Mouse (Mus musculus): Measurements from ENCODE around the gene H2afy2. TPM values are rescaled to one million over a fixed set of nuclear protein-coding genes. Genes with fewer than 3 reads are reported as not detected.

Gene H2afy2
- total RNA-seq, 1 experiment = 18.7 TPM

- H3K36me3 ChIP-seq (ENCODE audit: control insufficient read depth, insufficient read depth, low read length, poor library complexity, severe bottlenecking) = no peaks in the 10 kb centered on the region
- DNase-seq (ENCODE audit: low read depth, low spot score) = no peak
- TF ChIP-seq ZC3H11A (IDR thresholded peaks at IDR 0.05; ENCODE audit: borderline replicate concordance, low read depth, low read length) = no peak
- no peak for TF ChIP-seq ZNF384 (IDR thresholded peaks at IDR 0.05; ENCODE audit: low read depth, low read length)
- TF ChIP-seq MAFK (IDR thresholded peaks at IDR 0.05; ENCODE audit: insufficient read depth, low read depth, low read length) = no peak
- no peak for TF ChIP-seq CHD2 (IDR thresholded peaks at IDR 0.05; ENCODE audit: low read depth, low read length)
- no peak for TF ChIP-seq HCFC1 (IDR thresholded peaks at IDR 0.05; ENCODE audit: borderline replicate concordance, insufficient read depth, low read length)
- no peak overlapping the region for H3K4me3 ChIP-seq (ENCODE audit: insufficient read depth in 1 of 2, low read depth in 1 of 2, low read length in 2 of 2, poor library complexity in 1 of 2, severe bottlenecking in 1 of 2)
- H3K27ac ChIP-seq (ENCODE audit: insufficient read depth, low read depth, low read length, poor library complexity, severe bottlenecking) = no peak overlapping the region
- H3K9ac ChIP-seq (ENCODE audit: insufficient read depth, low read depth, low read length, poor library complexity, severe bottlenecking) = no peak overlapping the region
- no peaks in the 10 kb centered on the region for H3K9me3 ChIP-seq (ENCODE audit: control insufficient read depth, insufficient read depth, low read depth, low read length)
- in situ Hi-C loops (cut with MboI; ENCODE audit: low sequenced_read_pairs in 2 of 2, unreplicated experiment in 2 of 2) = no loop called here
- 0 out of 4 replicates have a peak, but pooled peaks cover 0 to 4% of the 10 kb centered on the region in 2 experiments for H3K4me1 ChIP-seq (ENCODE audit: control insufficient read depth in 2 of 2, insufficient read depth in 2 of 2, low read length in 2 of 2, poor library complexity in 1 of 2)
These were observed 24.1 kb downstream of the H2afy2 start for GRCm38 (mm10) chr10:61759869-61760268.

GRCm38 (mm10) chr10:61758904-61759303 is 25.0 kb downstream of the H2afy2 start:
- no peak for TF ChIP-seq ZC3H11A (IDR thresholded peaks at IDR 0.05; ENCODE audit: borderline replicate concordance, low read depth, low read length)
- TF ChIP-seq CHD2 (IDR thresholded peaks at IDR 0.05; ENCODE audit: low read depth, low read length) = no peak
- TF ChIP-seq MAFK (IDR thresholded peaks at IDR 0.05; ENCODE audit: insufficient read depth, low read depth, low read length) = no peak
- in situ Hi-C loops (cut with MboI; ENCODE audit: low sequenced_read_pairs in 2 of 2, unreplicated experiment in 2 of 2) = no loop called here
- H3K36me3 ChIP-seq (ENCODE audit: control insufficient read depth, insufficient read depth, low read length, poor library complexity, severe bottlenecking) = no peaks in the 10 kb centered on the region
- no peak for DNase-seq (ENCODE audit: low read depth, low spot score)
- no peak overlapping the region for H3K4me3 ChIP-seq (ENCODE audit: insufficient read depth in 1 of 2, low read depth in 1 of 2, low read length in 2 of 2, poor library complexity in 1 of 2, severe bottlenecking in 1 of 2)
- 0 out of 4 replicates have a peak, but pooled peaks cover 0 to 4% of the 10 kb centered on the region in 2 experiments for H3K4me1 ChIP-seq (ENCODE audit: control insufficient read depth in 2 of 2, insufficient read depth in 2 of 2, low read length in 2 of 2, poor library complexity in 1 of 2)
- no peak overlapping the region for H3K9ac ChIP-seq (ENCODE audit: insufficient read depth, low read depth, low read length, poor library complexity, severe bottlenecking)
- H3K9me3 ChIP-seq (ENCODE audit: control insufficient read depth, insufficient read depth, low read depth, low read length) = no peaks in the 10 kb centered on the region
- H3K27ac ChIP-seq (ENCODE audit: insufficient read depth, low read depth, low read length, poor library complexity, severe bottlenecking) = no peak overlapping the region

GRCm38 (mm10) chr10:61757022-61757421 is 26.9 kb downstream of the H2afy2 start:
- Histone ChIP-seq H3K9ac (ENCODE audit: insufficient read depth, low read depth, low read length, poor library complexity, severe bottlenecking) (no peak overlapping the region), H3K4me3 (ENCODE audit: insufficient read depth in 1 of 2, low read depth in 1 of 2, low read length in 2 of 2, poor library complexity in 1 of 2, severe bottlenecking in 1 of 2) (no peak overlapping the region), H3K4me1 (ENCODE audit: control insufficient read depth in 2 of 2, insufficient read depth in 2 of 2, low read length in 2 of 2, poor library complexity in 1 of 2) (peaks cover 0 to 8% of the 10 kb centered on the region in 2 experiments; a peak in 1 of 4 replicates), H3K9me3 (ENCODE audit: control insufficient read depth, insufficient read depth, low read depth, low read length) (no peaks in the 10 kb centered on the region), H3K36me3 (ENCODE audit: control insufficient read depth, insufficient read depth, low read length, poor library complexity, severe bottlenecking) (no peaks in the 10 kb centered on the region), H3K27ac (ENCODE audit: insufficient read depth, low read depth, low read length, poor library complexity, severe bottlenecking) (no peak overlapping the region)
- DNase-seq (ENCODE audit: low read depth, low spot score) = no peak
- in situ Hi-C loops (cut with MboI; ENCODE audit: low sequenced_read_pairs in 2 of 2, unreplicated experiment in 2 of 2) = no loop called here
- TF ChIP-seq ZNF384 (IDR thresholded peaks at IDR 0.05; ENCODE audit: low read depth, low read length) (no peak), ZC3H11A (IDR thresholded peaks at IDR 0.05; ENCODE audit: borderline replicate concordance, low read depth, low read length) (no peak), HCFC1 (IDR thresholded peaks at IDR 0.05; ENCODE audit: borderline replicate concordance, insufficient read depth, low read length) (no peak), CHD2 (IDR thresholded peaks at IDR 0.05; ENCODE audit: low read depth, low read length) (no peak), MAFK (IDR thresholded peaks at IDR 0.05; ENCODE audit: insufficient read depth, low read depth, low read length) (no peak)

DNA sequence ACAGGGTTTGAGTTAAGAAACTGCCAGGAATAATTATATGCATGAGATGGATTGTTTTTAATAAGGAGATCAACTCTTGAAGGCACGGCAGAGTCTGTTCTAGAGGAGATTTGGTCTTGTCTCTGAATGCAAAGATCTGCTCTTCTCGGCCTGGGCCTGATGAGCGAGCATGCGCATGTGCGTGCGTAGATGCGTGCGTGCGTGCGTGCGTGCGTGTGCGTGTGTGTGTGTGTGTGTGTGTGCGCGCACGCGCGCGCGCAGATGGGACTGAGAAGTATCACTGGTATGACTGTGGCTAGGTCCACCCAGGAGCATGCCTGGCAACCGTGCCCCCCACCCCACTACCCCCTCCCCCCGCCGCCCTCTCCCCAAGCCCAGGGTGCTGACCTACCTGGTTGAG is 30.9 kb downstream of the H2afy2 start:
- peak overlapping the region; percentile 39; the same call in 1 of the 2 replicates for H3K9ac ChIP-seq (ENCODE audit: insufficient read depth, low read depth, low read length, poor library complexity, severe bottlenecking)
- no peak for DNase-seq (ENCODE audit: low read depth, low spot score)
- H3K27ac ChIP-seq (ENCODE audit: insufficient read depth, low read depth, low read length, poor library complexity, severe bottlenecking) = no peak overlapping the region
- peaks cover 0 to 17% of the 10 kb centered on the region in 2 experiments; a peak in 2 of 4 replicates for H3K4me1 ChIP-seq (ENCODE audit: control insufficient read depth in 2 of 2, insufficient read depth in 2 of 2, low read length in 2 of 2, poor library complexity in 1 of 2)
- in situ Hi-C loops (cut with MboI; ENCODE audit: low sequenced_read_pairs in 2 of 2, unreplicated experiment in 2 of 2) = no loop called here
- H3K36me3 ChIP-seq (ENCODE audit: control insufficient read depth, insufficient read depth, low read length, poor library complexity, severe bottlenecking) = peaks cover 5% of the 10 kb centered on the region
- H3K4me3 ChIP-seq (ENCODE audit: insufficient read depth in 1 of 2, low read depth in 1 of 2, low read length in 2 of 2, poor library complexity in 1 of 2, severe bottlenecking in 1 of 2) = peak overlapping the region; percentile 41 to 52
- H3K9me3 ChIP-seq (ENCODE audit: control insufficient read depth, insufficient read depth, low read depth, low read length) = no peaks in the 10 kb centered on the region
- TF ChIP-seq CHD2 (IDR thresholded peaks at IDR 0.05; ENCODE audit: low read depth, low read length) (no peak), ZC3H11A (IDR thresholded peaks at IDR 0.05; ENCODE audit: borderline replicate concordance, low read depth, low read length) (no peak), ZNF384 (IDR thresholded peaks at IDR 0.05; ENCODE audit: low read depth, low read length) (no peak), MAFK (IDR thresholded peaks at IDR 0.05; ENCODE audit: insufficient read depth, low read depth, low read length) (no peak), HCFC1 (IDR thresholded peaks at IDR 0.05; ENCODE audit: borderline replicate concordance, insufficient read depth, low read length) (no peak)
